Mouse (Mus musculus): ENCODE measurements around the gene Icosl.

GRCm38 (mm10) chr10:78041647-78042046, 27.5 kb upstream of the Icosl start, which contains the start of gene Dnmt3l:
- TF ChIP-seq CTCF (IDR thresholded peaks at IDR 0.05; ENCODE audit: borderline replicate concordance, insufficient read depth, low read depth, low read length) (no peak), POLR2A (IDR thresholded peaks at IDR 0.05; ENCODE audit: borderline replicate concordance, insufficient read depth, low read length) (no peak)

Measured in cerebellum, adult 2 months (tissue).